Mouse (Mus musculus) bone marrow macrophage, adult 2 months (primary cell): ENCODE measurements around the gene Tyro3.

Experiments
- CTCF ChIP-seq: IDR thresholded peaks from 2 replicates; pipeline ENCODE4 v1.5.1; 2012; ENCODE audit warnings: low read depth, mild to moderate bottlenecking, low read length, moderate library complexity
- POLR2A ChIP-seq: IDR thresholded peaks from 2 replicates; pipeline ENCODE4 v1.6.1; 2012; ENCODE audit warnings: mild to moderate bottlenecking, low read depth, low read length, borderline replicate concordance

DNA sequence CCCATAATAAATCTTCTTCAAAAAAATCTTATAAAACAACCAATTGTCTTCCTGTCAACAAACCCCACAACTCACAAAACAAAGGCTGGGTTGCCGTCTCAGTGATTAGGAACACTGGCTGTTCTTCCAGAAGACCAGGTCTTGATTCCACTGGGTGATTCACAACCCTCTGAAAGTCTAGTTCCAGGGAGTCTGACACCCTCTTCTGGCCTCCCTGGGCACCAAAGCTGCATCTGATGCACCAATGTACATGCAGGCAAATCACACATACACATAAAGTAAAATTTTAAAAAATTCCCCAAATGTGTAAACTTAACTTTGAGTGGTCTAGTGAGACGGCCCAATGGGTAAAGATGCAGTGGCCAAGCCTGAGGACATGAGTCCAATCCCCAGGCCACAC, 33.0 kb downstream of the Tyro3 start:
- TF ChIP-seq POLR2A: no peak
- TF ChIP-seq CTCF: no peak
